Mouse (Mus musculus) embryonic facial prominence, embryonic 11.5 days (tissue): Measurements from ENCODE around the gene Nrsn1. TPM values are rescaled to one million over a fixed set of nuclear protein-coding genes. Genes with fewer than 3 reads are reported as not detected.
A peak's percentile ranks its signal among the peaks of the same experiment; 100 is the strongest.
"Not testable (repeated sequence)": the region's sequence is repeated elsewhere in the genome, so short reads cannot be mapped to it uniquely, and the experiment has no call there.

Experiments
- ATAC-seq: fragments of 200-750 bp; cut with Nextera tagmentation; replicated peaks from 2 replicates; pipeline ENCODE4 v1.8.0; 2017; ENCODE audit warnings: low read depth; ENCODE audit not compliant: insufficient number of reproducible peaks, low FRiP score, low TSS enrichment
- DNase-seq: peaks from one replicate; pipeline ENCODE4 v3.0.0-alpha.2; 2015; ENCODE audit warnings: low spot score
- H3K27ac ChIP-seq: fragments of 300-500 bp; sonication (generic); replicated peaks from 2 replicates; pipeline ENCODE4 v1.5.1; 2014; ENCODE audit warnings: mild to moderate bottlenecking, low read depth, low read length, control low read depth
- H3K27me3 ChIP-seq: fragments of 300-500 bp; sonication (generic); 2 replicates; pipeline ENCODE4 v1.6.1; 2014; ENCODE audit warnings: mild to moderate bottlenecking, low read length, moderate library complexity, mixed read lengths; ENCODE audit not compliant: control insufficient read depth, insufficient read depth
- H3K36me3 ChIP-seq: fragments of 300-500 bp; sonication (generic); replicated peaks from 2 replicates; pipeline ENCODE4 v1.6.1; 2014; ENCODE audit warnings: low read depth, mild to moderate bottlenecking, low read length, moderate library complexity, mixed read lengths; ENCODE audit not compliant: control insufficient read depth, insufficient read depth
- H3K4me1 ChIP-seq: fragments of 300-500 bp; sonication (generic); 2 replicates; pipeline ENCODE4 v1.6.1; 2014; ENCODE audit warnings: low read length, mixed read lengths; ENCODE audit not compliant: control insufficient read depth, insufficient read depth
- H3K4me2 ChIP-seq: fragments of 300-500 bp; sonication (generic); 2 replicates; pipeline ENCODE4 v1.6.1; 2014; ENCODE audit warnings: low read depth, mild to moderate bottlenecking, control low read depth, low read length, moderate library complexity
- H3K4me3 ChIP-seq: fragments of 300-500 bp; sonication (generic); 2 replicates; pipeline ENCODE4 v1.5.1; 2014; ENCODE audit warnings: low read depth, low read length, control low read depth
- H3K9ac ChIP-seq: fragments of 300-500 bp; sonication (generic); replicated peaks from 2 replicates; pipeline ENCODE4 v1.6.1; 2014; ENCODE audit warnings: mild to moderate bottlenecking, control low read depth, low read length
- H3K9me3 ChIP-seq: fragments of 300-500 bp; sonication (generic); replicated peaks from 2 replicates; pipeline ENCODE4 v1.6.1; 2016; ENCODE audit warnings: mild to moderate bottlenecking, low read length, inconsistent platforms, mixed read lengths; ENCODE audit not compliant: control insufficient read depth
- WGBS: fragments of 180-500 bp; shearing (Covaris S2); extraction: QIAGEN DNeasy Blood & Tissue Kit; methylation state at CpG from one replicate; pipeline ENCODE4 v1.1.7; 2014; 5-methylcytosine and 5-hydroxymethylcytosine counted together
- polyA plus RNA-seq: library from polyadenylated mRNA; unstranded; fragments of >200 nt; fragmentation: Nextera tagmentation; extraction: Ambion mirVana; gene quantifications from 2 replicates; pipeline ENCODE4 v1.2.1, GENCODE M21; 2014

The Nrsn1 gene
- polyA plus RNA-seq: 7.2 and 8.0 TPM in 2 replicates

DNA sequence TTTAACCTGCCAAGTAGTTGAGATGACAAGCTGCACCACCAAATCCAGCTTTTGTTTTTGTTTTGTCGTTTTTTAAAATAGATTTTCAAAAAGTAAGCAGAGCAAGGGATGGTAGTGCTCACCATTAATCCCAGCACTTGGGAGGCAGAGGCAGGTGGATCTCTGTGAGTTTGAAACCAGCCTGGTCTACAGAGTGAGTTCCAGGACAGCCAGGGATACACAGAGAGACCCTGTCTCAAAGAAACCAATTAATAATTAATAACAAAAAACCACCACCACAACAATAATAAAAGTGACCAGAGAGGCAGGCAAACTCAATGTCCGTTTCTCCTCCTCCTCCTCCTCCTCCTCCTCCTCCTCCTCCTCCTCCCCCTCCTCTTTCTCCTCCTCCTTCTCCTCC lies at the start of gene Nrsn1:
TSS of gene Nrsn1 (minus strand) at position 101 of the 400 bp plus-strand sequence.
- not testable (repeated sequence) for DNase-seq, H3K9me3 ChIP-seq, ATAC-seq, H3K4me1 ChIP-seq, H3K27me3 ChIP-seq, H3K27ac ChIP-seq, H3K36me3 ChIP-seq
- WGBS: 41% methylated on average over 2 of the region's 2 CpGs
- Histone ChIP-seq H3K4me3 (peak within 1 kb of the TSS; percentile 32), H3K9ac (peak within 1 kb of the TSS; percentile 25; the same call in 1 of the 2 replicates), H3K4me2 (peak within 1 kb of the TSS; percentile 71)

- 84% methylated on average over 2 of the region's 2 CpGs for WGBS
- Histone ChIP-seq H3K9me3 (no peaks in the 10 kb centered on the region), H3K4me2 (no peak overlapping the region), H3K4me3 (no peak overlapping the region), H3K9ac (no peak overlapping the region), H3K27me3 (no peaks in the 10 kb centered on the region), H3K4me1 (no peaks in the 10 kb centered on the region), H3K27ac (no peak overlapping the region), H3K36me3 (no peaks in the 10 kb centered on the region)
- no peak for ATAC-seq
- no peak for DNase-seq
These were observed 41.8 kb upstream of the Nrsn1 start for GRCm38 (mm10) chr13:25312059-25312458.

GRCm38 (mm10) chr13:25310068-25310467 lies 39.8 kb upstream of the Nrsn1 start:
- no peaks in the 10 kb centered on the region for H3K27me3 ChIP-seq
- DNase-seq: no peak
- ATAC-seq: no peak
- H3K27ac ChIP-seq: no peak overlapping the region
- H3K36me3 ChIP-seq: no peaks in the 10 kb centered on the region
- H3K4me2 ChIP-seq: no peak overlapping the region
- no peak overlapping the region for H3K9ac ChIP-seq
- no peak overlapping the region for H3K4me3 ChIP-seq
- H3K9me3 ChIP-seq: no peaks in the 10 kb centered on the region
- no peaks in the 10 kb centered on the region for H3K4me1 ChIP-seq

- Histone ChIP-seq H3K27ac (no peak overlapping the region), H3K36me3 (no peaks in the 10 kb centered on the region), H3K4me2 (no peak overlapping the region), H3K4me3 (no peak overlapping the region), H3K4me1 (no peaks in the 10 kb centered on the region), H3K9ac (no peak overlapping the region), H3K9me3 (no peaks in the 10 kb centered on the region), H3K27me3 (no peaks in the 10 kb centered on the region)
- 87% methylated on average over 1 of the region's 1 CpGs for WGBS
- DNase-seq (no peak), ATAC-seq (no peak)
These were observed 18.4 kb upstream of the Nrsn1 start for GRCm38 (mm10) chr13:25288736-25289135.

GRCm38 (mm10) chr13:25274934-25275565 lies 4.7 kb upstream of the Nrsn1 start:
- Histone ChIP-seq H3K27ac (no peak overlapping the region), H3K27me3 (no peaks in the 10 kb centered on the region), H3K4me1 (no peaks in the 10 kb centered on the region), H3K36me3 (no peaks in the 10 kb centered on the region), H3K4me2 (no peak overlapping the region), H3K4me3 (no peak overlapping the region), H3K9me3 (no peaks in the 10 kb centered on the region), H3K9ac (no peak overlapping the region)
- DNase-seq (no peak), ATAC-seq (no peak)
- 42% methylated on average over 5 of the region's 5 CpGs for WGBS

DNA sequence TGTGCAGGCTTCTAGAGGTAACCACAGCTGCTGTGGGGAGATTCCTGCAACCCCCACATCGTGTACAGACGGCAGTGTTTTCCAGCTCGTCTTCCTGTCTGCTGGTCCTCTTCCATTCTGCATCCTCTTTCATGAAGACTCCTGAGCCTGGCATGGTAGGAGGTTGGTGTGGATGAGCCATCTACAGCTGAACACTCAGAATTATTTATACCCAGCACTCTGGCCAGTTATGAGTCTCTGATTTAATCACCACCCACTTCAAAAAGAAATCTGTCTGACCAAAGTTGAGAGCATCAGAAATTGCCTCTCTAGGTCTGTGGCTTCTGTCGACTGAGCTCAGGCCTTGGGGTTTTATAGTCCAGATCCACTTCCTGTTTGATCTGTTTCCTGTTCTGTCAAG lies 1.9 kb upstream of the Nrsn1 start:
- H3K9me3 ChIP-seq: no peaks in the 10 kb centered on the region
- no peaks in the 10 kb centered on the region for H3K36me3 ChIP-seq
- ATAC-seq: no peak
- no peak overlapping the region for H3K27ac ChIP-seq
- H3K27me3 ChIP-seq: no peaks in the 10 kb centered on the region
- 65% methylated on average over 4 of the region's 4 CpGs for WGBS
- no peak overlapping the region for H3K9ac ChIP-seq
- H3K4me1 ChIP-seq: no peaks in the 10 kb centered on the region
- DNase-seq: no peak
- no peak overlapping the region for H3K4me2 ChIP-seq
- H3K4me3 ChIP-seq: no peak overlapping the region

GRCm38 (mm10) chr13:25269569-25270268 lies 583 bp downstream of the Nrsn1 start:
- H3K27me3 ChIP-seq: no peaks in the 10 kb centered on the region
- WGBS: 3% methylated on average over 34 of the region's 42 CpGs
- peak overlapping the region; percentile 32 for H3K4me3 ChIP-seq
- no peaks in the 10 kb centered on the region for H3K4me1 ChIP-seq
- no peaks in the 10 kb centered on the region for H3K9me3 ChIP-seq
- no peak overlapping the region for H3K27ac ChIP-seq
- ATAC-seq (peak; percentile 96), DNase-seq (peak; percentile 85)
- H3K36me3 ChIP-seq: no peaks in the 10 kb centered on the region
- H3K4me2 ChIP-seq: peak overlapping the region; percentile 71
- H3K9ac ChIP-seq: peak overlapping the region; percentile 25; the same call in 1 of the 2 replicates

DNA sequence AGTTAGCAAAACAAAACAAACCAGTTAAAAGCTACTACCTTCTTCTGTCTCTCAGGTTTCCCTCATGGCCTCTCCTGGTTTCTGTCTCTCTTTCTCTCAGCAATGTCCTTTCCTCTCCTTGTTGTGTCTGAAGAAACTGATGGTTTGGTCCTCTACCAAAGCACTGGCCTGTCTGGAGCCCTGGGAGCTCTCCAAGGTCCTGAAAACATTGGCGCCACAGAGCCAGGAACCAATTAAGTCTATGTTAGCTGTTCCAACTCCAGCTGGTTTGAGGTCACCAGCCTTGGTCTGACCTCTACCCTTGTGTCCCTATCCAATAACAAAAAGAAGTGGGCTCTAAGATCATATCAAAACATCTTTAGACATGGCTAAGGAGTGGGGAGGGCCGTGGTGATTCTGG lies 1.3 kb downstream of the Nrsn1 start:
- WGBS: 4% methylated on average over 2 of the region's 2 CpGs
- no peak overlapping the region for H3K4me3 ChIP-seq
- no peak for ATAC-seq
- H3K27me3 ChIP-seq: no peaks in the 10 kb centered on the region
- no peaks in the 10 kb centered on the region for H3K9me3 ChIP-seq
- H3K4me2 ChIP-seq: no peak overlapping the region; the same call in 1 of the 2 replicates
- no peaks in the 10 kb centered on the region for H3K36me3 ChIP-seq
- H3K27ac ChIP-seq: no peak overlapping the region
- no peak overlapping the region for H3K9ac ChIP-seq
- H3K4me1 ChIP-seq: no peaks in the 10 kb centered on the region
- DNase-seq: peak; percentile 94
